Comparison of ENCODE assay signal across 8 mouse cellular contexts in the genomic region with DNA sequence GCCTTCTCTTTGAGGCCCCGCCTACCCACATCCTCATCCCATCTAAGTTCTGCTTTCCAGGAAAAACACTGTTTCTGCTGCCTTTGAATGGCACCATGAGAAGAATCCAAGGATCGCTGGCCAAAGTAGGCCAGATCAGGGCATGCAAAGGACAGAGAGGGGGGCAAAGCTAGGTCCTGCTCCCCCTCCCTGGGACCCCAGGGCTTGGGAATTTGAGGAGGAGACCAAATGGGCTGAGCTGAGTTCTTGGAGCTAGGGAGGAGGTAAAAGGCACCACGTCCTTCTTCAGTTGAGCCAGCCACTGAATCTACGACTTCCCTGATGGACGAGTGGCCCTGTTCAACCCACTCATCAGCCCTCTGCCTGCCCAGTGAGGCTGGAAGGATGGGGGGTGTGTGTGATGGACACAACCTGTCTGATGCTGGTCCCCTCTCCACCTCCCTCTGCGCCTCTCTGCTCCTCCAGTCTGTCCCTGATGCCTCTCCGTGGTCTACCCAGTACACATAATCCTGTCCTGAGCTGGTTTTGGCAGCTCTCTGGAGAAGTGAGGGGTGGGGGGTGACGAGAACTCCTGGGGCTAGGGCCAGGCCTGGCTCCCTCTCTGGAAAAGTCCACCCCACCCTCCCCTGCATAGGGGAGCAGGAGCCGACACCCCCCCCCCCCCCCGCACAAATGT. TPM values are rescaled to one million over a fixed set of nuclear protein-coding genes. Genes with fewer than 3 reads are reported as not detected.
DNase-seq lines count a peak whose midpoint lies in the region; ATAC-seq lines count a peak whose summit lies in the region.

No protein-coding gene starts in this region.

- H3K36me3 ChIP-seq in embryonic facial prominence, embryonic 12.5 days, result no peaks in the 10 kb centered on the region

- DNase-seq in heart, adult 18-20 months, result peak; percentile 42 to 55
- no peak for DNase-seq in heart, postnatal 25 days (ENCODE audit: low spot score)
- peak; percentile 21 to 31 for DNase-seq in heart, postnatal 36 days
- DNase-seq in lung, postnatal 10 days, result peak; percentile 61
- no peak for DNase-seq in cerebellum, adult 11-12 months
- no peak for DNase-seq in cerebellum, adult 18-20 months
- no peak for DNase-seq in adrenal gland, postnatal 14 days

- intact Hi-C loops in heart, postnatal 25 days (cut with DNase I), result no loop called here
- intact Hi-C loops in heart, postnatal 36 days (cut with DNase I), result no loop called here

- H3K4me2 ChIP-seq in embryonic facial prominence, embryonic 12.5 days (replicated peaks), result peak overlapping the region; percentile 92; the same call in 1 of the 2 replicates

- H3K27me3 ChIP-seq in embryonic facial prominence, embryonic 12.5 days, result no peaks in the 10 kb centered on the region

- no peak for ATAC-seq in embryonic facial prominence, embryonic 12.5 days (ENCODE audit: insufficient number of reproducible peaks, insufficient read depth, low FRiP score, low TSS enrichment)

- 38% methylated on average over 9 of the region's 10 CpGs for WGBS in embryonic facial prominence, embryonic 12.5 days

- H3K9ac ChIP-seq in embryonic facial prominence, embryonic 12.5 days, result no peak overlapping the region

- H3K27ac ChIP-seq in embryonic facial prominence, embryonic 12.5 days, result no peak overlapping the region

- H3K4me1 ChIP-seq in embryonic facial prominence, embryonic 12.5 days, result peaks cover 45% of the 10 kb centered on the region

- no peak overlapping the region for H3K4me3 ChIP-seq in embryonic facial prominence, embryonic 12.5 days

- H3K9me3 ChIP-seq in embryonic facial prominence, embryonic 12.5 days, result no peaks in the 10 kb centered on the region

RNA-seq across cellular contexts. Expression of a gene that starts 1.1 kb away (rescaled TPM):
- 10 to 100 TPM; 39.1 to 40.6 TPM for total RNA-seq in heart, adult 18-20 months (2021)
- 10 to 100 TPM; 52.6 to 64.6 TPM for total RNA-seq in heart, postnatal 25 days (2021)
- polyA plus RNA-seq in embryonic facial prominence, embryonic 12.5 days (2016; fragmentation: Nextera tagmentation; extraction: Ambion mirVana), result 1.5 and 1.6 TPM in 2 replicates
- 10 to 100 TPM; 62.2 to 67.6 TPM for total RNA-seq in heart, postnatal 36 days (2021)
- total RNA-seq in adrenal gland, postnatal 14 days (2021), result 6.6 and 8.4 TPM in 2 replicates

RNA-seq across cellular contexts. Expression of a gene that starts 28.0 kb away (rescaled TPM):
- 100 to 1,000 TPM; 159 to 167 TPM for total RNA-seq in heart, adult 18-20 months (2021)
- 100 to 1,000 TPM; 128 to 152 TPM for total RNA-seq in heart, postnatal 25 days (2021)
- polyA plus RNA-seq in embryonic facial prominence, embryonic 12.5 days (2016; fragmentation: Nextera tagmentation; extraction: Ambion mirVana), result 69.8 and 74.0 TPM in 2 replicates
- 100 to 1,000 TPM; 151 to 156 TPM for total RNA-seq in heart, postnatal 36 days (2021)
- total RNA-seq in adrenal gland, postnatal 14 days (2021), result 151 and 187 TPM in 2 replicates

RNA-seq across cellular contexts. Expression of a gene that starts 52.7 kb away (rescaled TPM):
- total RNA-seq in heart, adult 18-20 months (2021), result 10 to 100 TPM; 46.4 to 52.7 TPM
- 10 to 100 TPM; 52.1 to 60.8 TPM for total RNA-seq in heart, postnatal 25 days (2021)
- polyA plus RNA-seq in embryonic facial prominence, embryonic 12.5 days (2016; fragmentation: Nextera tagmentation; extraction: Ambion mirVana), result 6.4 and 8.0 TPM in 2 replicates
- total RNA-seq in heart, postnatal 36 days (2021), result 10 to 100 TPM; 59.4 to 60.0 TPM
- 188 and 208 TPM in 2 replicates for total RNA-seq in adrenal gland, postnatal 14 days (2021)

Comparison
In these comparisons a context has a peak if more than half of its experiments do, and no peak if none do; other contexts are left out.
1. DNase-seq: peak in heart, adult 18-20 months (2 of 2), heart, postnatal 36 days (2 of 2) and lung, postnatal 10 days (single experiment); none in heart, postnatal 25 days (single experiment), cerebellum, adult 11-12 months (single experiment), cerebellum, adult 18-20 months (0 of 2) and adrenal gland, postnatal 14 days (single experiment).